Mouse (Mus musculus): Measurements from ENCODE around the gene Krtap4-16. TPM values are rescaled to one million over a fixed set of nuclear protein-coding genes. Genes with fewer than 3 reads are reported as not detected.
"Not testable (repeated sequence)": the region's sequence is repeated elsewhere in the genome, so short reads cannot be mapped to it uniquely, and the experiment has no call there.

Krtap4-16 gene
- not detected in 2 replicates for polyA plus RNA-seq (2015; fragmentation: Nextera tagmentation; extraction: Ambion mirVana)

DNA sequence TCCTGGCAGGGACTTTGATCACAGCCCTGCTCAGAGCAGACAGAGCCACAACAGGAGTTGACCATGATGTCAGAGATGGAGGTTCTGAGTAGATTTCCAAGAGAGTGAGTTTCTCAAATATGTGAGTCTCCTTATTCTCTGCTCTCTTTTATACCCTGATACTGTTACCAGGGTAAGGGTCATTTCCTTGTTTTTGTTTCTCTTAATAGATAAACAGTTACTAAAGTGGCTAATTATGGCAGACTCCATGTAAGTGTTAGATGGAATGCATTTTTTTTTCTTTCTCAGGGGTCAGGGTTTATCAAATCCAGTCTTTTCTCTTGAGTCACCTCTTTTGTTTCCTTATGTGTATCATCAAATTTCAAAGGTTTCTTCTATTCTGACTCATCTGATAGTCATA is at the start of gene Krtap4-16:
Gene Krtap4-16, minus strand, starts transcription at position 101 of the 400 bp plus-strand sequence.
- Histone ChIP-seq H3K27me3 (no peaks in the 10 kb centered on the region), H3K9ac (replicated peaks) (no peak within 1 kb of the TSS), H3K27ac (replicated peaks) (no peak within 1 kb of the TSS), H3K4me1 (no peaks in the 10 kb centered on the region), H3K4me2 (replicated peaks) (no peak within 1 kb of the TSS), H3K36me3 (no peaks in the 10 kb centered on the region), H3K4me3 (no peak within 1 kb of the TSS), H3K9me3 (no peaks in the 10 kb centered on the region)
- ATAC-seq (replicated peaks), result no peak

DNA sequence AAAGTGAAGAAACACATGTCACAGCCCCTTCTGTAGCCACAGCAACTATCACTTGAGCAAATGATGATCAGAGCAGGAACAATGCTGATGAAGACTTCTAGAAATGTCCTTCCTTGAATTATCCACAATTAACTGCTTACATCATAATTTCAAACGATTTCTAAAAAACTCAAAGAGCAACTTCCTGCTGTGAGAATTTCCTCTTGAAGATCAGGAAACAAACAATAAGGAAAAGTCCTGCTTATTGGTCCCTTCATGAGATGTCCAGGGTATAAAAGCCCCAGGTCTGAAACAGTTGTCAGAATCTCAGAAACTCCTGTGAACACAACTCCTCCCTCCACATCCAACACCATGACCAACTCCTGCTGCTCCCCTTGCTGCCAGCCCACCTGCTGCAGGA is 27.5 kb upstream of the Krtap4-16 start, which contains the start of gene Gm11567:
Gene Gm11567, plus strand, starts transcription at position 301 of the 400 bp plus-strand sequence.
- H3K27ac ChIP-seq (replicated peaks); ATAC-seq (replicated peaks); H3K4me2 ChIP-seq (replicated peaks); H3K9ac ChIP-seq (replicated peaks); H3K4me1 ChIP-seq; H3K36me3 ChIP-seq; H3K4me3 ChIP-seq; H3K27me3 ChIP-seq; H3K9me3 ChIP-seq: not testable (repeated sequence)
- 57% methylated on average over 1 of the region's 1 CpGs for WGBS

DNA sequence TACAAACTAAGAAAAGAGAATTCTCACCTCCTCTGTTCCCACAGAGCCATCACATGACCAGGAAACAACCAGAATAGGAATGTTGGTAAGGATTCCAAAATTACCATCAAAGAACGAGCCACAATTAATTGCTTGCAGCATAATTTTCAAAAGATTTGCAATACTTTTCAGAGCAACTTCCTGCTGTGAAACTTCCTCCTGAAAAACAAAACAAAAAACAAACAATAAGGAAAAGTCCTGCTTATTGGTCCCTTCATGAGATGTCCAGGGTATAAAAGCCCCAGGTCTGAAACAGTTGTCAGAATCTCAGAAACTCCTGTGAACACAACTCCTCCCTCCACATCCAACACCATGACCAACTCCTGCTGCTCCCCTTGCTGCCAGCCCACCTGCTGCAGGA is 21.7 kb upstream of the Krtap4-16 start, which contains the start of gene Krtap9-1:
Gene Krtap9-1, plus strand, starts transcription at position 301 of the 400 bp plus-strand sequence.
- not testable (repeated sequence) for ATAC-seq (replicated peaks); H3K27me3 ChIP-seq

DNA sequence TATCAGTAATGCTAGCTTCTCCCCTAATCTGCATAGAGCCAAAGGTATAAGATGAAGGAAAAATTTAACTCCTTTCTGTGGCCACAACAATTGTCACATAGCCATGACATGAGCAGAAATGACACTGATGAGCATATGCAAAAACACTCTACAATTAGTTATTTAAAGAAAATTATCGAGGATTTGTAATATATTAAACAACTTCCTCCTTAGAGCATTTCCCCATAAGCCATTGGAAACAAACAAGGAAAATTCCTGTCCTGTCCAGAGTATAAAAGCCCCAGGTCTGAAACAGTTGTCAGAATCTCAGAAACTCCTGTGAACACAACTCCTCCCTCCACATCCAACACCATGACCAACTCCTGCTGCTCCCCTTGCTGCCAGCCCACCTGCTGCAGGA is 12.8 kb upstream of the Krtap4-16 start, which contains the start of gene Gm11559:
Gene Gm11559, plus strand, starts transcription at position 301 of the 400 bp plus-strand sequence.
- H3K9ac ChIP-seq (replicated peaks); ATAC-seq (replicated peaks); H3K4me2 ChIP-seq (replicated peaks); H3K4me1 ChIP-seq; H3K4me3 ChIP-seq; H3K36me3 ChIP-seq; H3K27me3 ChIP-seq; H3K9me3 ChIP-seq; H3K27ac ChIP-seq (replicated peaks): not testable (repeated sequence)
- 76% methylated on average over 1 of the region's 1 CpGs for WGBS

More for the DNA sequence above, 21.7 kb upstream of the Krtap4-16 start, which contains the start of gene Krtap9-1:
- not testable (repeated sequence) for H3K4me1 ChIP-seq; H3K36me3 ChIP-seq; H3K9ac ChIP-seq (replicated peaks); H3K9me3 ChIP-seq; H3K4me2 ChIP-seq (replicated peaks); H3K27ac ChIP-seq (replicated peaks); H3K4me3 ChIP-seq
- 76% methylated on average over 1 of the region's 1 CpGs for WGBS

DNA sequence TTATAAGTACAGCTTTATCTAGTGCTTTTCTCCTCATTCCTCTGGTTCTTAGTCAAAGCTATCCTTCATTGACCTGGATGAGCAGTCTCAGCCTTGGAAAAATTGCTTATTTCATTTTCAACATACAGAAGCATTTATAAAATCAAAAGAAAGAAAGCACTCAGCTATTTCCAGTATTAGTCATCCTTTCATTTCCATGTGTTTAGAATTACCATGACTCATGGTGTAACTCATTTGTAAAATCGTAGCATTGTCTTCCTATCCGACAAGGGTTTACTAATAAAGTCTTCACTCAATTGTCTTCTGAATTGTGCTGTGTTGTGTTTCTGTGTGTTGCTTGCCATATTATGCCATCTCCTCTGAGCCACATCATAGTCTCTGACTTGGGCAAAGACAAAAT is 7.4 kb upstream of the Krtap4-16 start:
- H3K27me3 ChIP-seq, result no peaks in the 10 kb centered on the region
- ATAC-seq (replicated peaks), result no peak
- no peaks in the 10 kb centered on the region for H3K9me3 ChIP-seq
- no peak overlapping the region for H3K4me3 ChIP-seq
- no peak overlapping the region for H3K9ac ChIP-seq (replicated peaks)
- H3K36me3 ChIP-seq, result no peaks in the 10 kb centered on the region
- H3K27ac ChIP-seq (replicated peaks), result no peak overlapping the region
- no peaks in the 10 kb centered on the region for H3K4me1 ChIP-seq
- no peak overlapping the region for H3K4me2 ChIP-seq (replicated peaks)
- WGBS, result 74% methylated on average over 2 of the region's 2 CpGs

DNA sequence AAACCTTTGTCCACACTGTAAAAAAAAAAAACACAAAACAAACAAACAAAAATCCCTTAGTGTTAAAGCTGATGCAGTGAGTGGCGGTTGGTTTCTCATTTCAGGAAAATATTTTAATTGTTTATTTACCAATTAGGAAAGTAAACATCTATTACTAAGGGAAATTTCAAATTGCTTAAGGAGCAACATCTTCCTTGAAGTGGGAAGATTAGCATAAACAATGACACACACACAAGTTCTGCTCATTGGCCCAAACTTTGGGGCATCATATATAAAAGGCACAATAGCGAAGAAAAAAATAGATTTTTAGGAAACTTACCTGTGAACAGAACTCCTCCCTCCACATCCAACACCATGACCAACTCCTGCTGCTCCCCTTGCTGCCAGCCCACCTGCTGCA is 6.2 kb upstream of the Krtap4-16 start, which contains the start of gene Gm11568:
Gene Gm11568, plus strand, starts transcription at position 301 of the 400 bp plus-strand sequence.
- Histone ChIP-seq H3K4me2 (replicated peaks) (no peak within 1 kb of the TSS), H3K27me3 (no peaks in the 10 kb centered on the region), H3K4me3 (no peak within 1 kb of the TSS), H3K9ac (replicated peaks) (no peak within 1 kb of the TSS), H3K4me1 (no peaks in the 10 kb centered on the region), H3K27ac (replicated peaks) (no peak within 1 kb of the TSS), H3K36me3 (no peaks in the 10 kb centered on the region), H3K9me3 (no peaks in the 10 kb centered on the region)
- no peak for ATAC-seq (replicated peaks)
- 83% methylated on average over 2 of the region's 2 CpGs for WGBS

DNA sequence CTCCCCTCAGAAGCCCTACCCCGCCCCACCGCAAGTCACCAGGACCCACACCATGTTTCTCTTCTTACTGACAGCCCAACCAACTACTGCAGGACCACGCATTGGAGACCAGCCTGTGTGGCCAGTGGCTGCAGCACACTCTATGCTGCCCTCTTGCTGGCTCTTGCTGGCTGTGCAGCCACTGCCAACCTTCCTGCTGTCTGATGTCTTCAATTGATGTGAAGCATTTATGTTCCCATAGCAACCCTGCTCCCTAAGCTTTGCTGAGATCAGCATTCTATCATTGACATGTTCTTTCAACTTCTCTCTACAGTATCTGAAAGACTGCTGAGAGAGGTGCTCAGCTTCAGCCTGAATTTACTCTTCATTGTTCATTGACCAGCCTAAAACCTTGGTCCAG is 2.7 kb upstream of the Krtap4-16 start:
- Histone ChIP-seq H3K4me3 (no peak overlapping the region), H3K36me3 (no peaks in the 10 kb centered on the region), H3K27me3 (no peaks in the 10 kb centered on the region), H3K4me2 (replicated peaks) (no peak overlapping the region), H3K9me3 (no peaks in the 10 kb centered on the region), H3K27ac (replicated peaks) (no peak overlapping the region), H3K4me1 (no peaks in the 10 kb centered on the region), H3K9ac (replicated peaks) (no peak overlapping the region)
- ATAC-seq (replicated peaks), result 0 out of 2 replicates have a peak, but pooled peaks have one; percentile 32
- WGBS, result 63% methylated on average over 3 of the region's 3 CpGs

DNA sequence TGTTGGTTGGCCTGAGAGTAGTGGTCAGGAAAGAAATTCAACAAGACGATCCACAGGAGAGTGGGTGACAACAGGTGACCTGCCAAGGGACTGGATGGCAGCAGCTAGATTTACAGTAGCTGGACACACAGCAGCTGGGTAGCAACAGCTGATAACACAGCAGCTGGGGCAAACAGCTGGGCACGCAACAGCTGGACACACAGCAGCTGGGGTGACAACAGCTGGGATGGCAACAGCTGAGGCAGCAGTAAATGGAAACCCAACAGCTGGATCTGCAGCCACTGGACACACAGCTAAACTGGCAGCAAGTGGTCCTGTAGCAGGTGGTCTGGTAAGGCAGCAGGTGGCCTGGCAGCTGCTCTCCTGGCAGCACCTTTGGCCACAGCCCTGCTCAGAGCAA is 4.7 kb downstream of the Krtap4-16 start:
- no peak for ATAC-seq (replicated peaks)
- Histone ChIP-seq H3K27ac (replicated peaks) (no peak overlapping the region), H3K9me3 (no peaks in the 10 kb centered on the region), H3K4me1 (0 out of 2 replicates have a peak, but pooled peaks cover 3% of the 10 kb centered on the region), H3K4me2 (replicated peaks) (no peak overlapping the region), H3K9ac (replicated peaks) (no peak overlapping the region), H3K27me3 (no peaks in the 10 kb centered on the region), H3K36me3 (no peaks in the 10 kb centered on the region), H3K4me3 (no peak overlapping the region)
- WGBS, result 84% methylated on average over 2 of the region's 2 CpGs

DNA sequence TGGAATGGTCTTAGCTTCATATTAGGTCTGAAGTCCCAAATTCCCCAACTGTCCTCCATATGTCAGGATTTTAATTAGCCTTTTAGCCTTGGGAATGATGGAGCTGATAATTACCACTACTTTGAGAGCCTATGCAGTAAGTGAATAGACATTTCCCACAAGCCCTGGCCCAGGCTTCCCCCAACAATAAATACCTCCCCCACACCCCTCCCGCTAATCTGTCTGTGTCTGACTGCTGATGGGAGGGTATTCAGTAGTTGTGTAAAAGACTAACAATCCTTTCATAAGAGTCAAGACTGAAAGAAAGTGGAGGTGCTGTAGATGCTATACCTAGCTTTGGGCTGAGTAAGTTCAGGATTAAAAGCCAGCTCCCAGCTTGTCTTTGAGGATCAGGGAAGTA is 9.2 kb downstream of the Krtap4-16 start:
- no peak for ATAC-seq (replicated peaks)
- 0 out of 2 replicates have a peak, but pooled peaks cover 3% of the 10 kb centered on the region for H3K4me1 ChIP-seq
- no peak overlapping the region for H3K4me3 ChIP-seq
- H3K9ac ChIP-seq (replicated peaks), result no peak overlapping the region
- no peaks in the 10 kb centered on the region for H3K9me3 ChIP-seq
- no peaks in the 10 kb centered on the region for H3K36me3 ChIP-seq
- H3K27ac ChIP-seq (replicated peaks), result no peak overlapping the region
- WGBS, result 26% methylated on average over 1 of the region's 1 CpGs
- H3K4me2 ChIP-seq (replicated peaks), result no peak overlapping the region
- H3K27me3 ChIP-seq, result no peaks in the 10 kb centered on the region

DNA sequence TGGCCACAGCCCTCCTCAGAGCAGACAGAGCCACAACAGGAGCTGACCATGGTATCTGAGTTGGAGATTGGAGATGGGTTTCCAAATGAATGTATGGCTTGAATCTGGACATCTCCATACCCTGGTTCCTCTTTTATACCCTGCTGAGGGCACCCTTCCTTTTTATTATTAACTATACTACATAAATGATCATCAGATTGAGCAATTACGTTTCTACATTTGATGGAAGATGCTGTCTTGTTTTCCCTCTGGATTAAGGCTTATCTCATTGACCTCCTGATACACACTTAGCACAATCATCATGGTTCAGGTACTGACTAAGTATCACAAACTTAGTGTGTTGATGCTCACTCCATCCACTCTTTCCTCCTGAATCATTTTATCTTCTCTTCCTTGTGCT is 13.4 kb downstream of the Krtap4-16 start, which contains the start of gene 2300003K06Rik:
Gene 2300003K06Rik, minus strand, starts transcription at position 101 of the 400 bp plus-strand sequence.
- Histone ChIP-seq H3K4me1 (0 out of 2 replicates have a peak, but pooled peaks cover 3% of the 10 kb centered on the region), H3K36me3 (no peaks in the 10 kb centered on the region), H3K27ac (replicated peaks) (no peak within 1 kb of the TSS), H3K27me3 (no peaks in the 10 kb centered on the region), H3K4me2 (replicated peaks) (no peak within 1 kb of the TSS), H3K9me3 (no peaks in the 10 kb centered on the region), H3K9ac (replicated peaks) (no peak within 1 kb of the TSS), H3K4me3 (no peak within 1 kb of the TSS)
- WGBS, result 74% methylated on average over 1 of the region's 1 CpGs
- ATAC-seq (replicated peaks), result no peak

DNA sequence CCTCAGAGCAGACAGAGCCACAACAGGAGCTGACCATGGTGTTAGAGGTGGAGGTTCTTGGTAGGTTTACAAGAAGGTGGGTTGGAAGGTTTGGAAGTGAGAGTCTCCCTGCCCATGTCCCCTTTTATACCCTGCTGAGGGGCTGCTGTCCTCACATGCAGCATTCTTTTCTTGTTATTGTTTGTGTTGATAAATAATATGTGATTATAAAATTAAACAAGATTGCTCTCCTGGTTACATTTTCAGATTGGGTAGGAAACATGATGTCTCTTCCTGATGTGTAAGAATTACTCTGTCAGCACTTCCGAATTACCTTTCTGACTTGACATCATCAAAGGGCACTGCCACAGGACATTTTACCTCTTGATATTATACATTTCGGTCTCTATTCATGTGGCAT is 35.8 kb downstream of the Krtap4-16 start, which contains the start of gene Gm11564:
Gene Gm11564, minus strand, starts transcription at position 101 of the 400 bp plus-strand sequence.
- H3K4me2 ChIP-seq (replicated peaks); H3K27ac ChIP-seq (replicated peaks); H3K9ac ChIP-seq (replicated peaks); H3K27me3 ChIP-seq; H3K36me3 ChIP-seq; ATAC-seq (replicated peaks); H3K9me3 ChIP-seq; H3K4me1 ChIP-seq; H3K4me3 ChIP-seq: not testable (repeated sequence)
- 86% methylated on average over 2 of the region's 2 CpGs for WGBS

DNA sequence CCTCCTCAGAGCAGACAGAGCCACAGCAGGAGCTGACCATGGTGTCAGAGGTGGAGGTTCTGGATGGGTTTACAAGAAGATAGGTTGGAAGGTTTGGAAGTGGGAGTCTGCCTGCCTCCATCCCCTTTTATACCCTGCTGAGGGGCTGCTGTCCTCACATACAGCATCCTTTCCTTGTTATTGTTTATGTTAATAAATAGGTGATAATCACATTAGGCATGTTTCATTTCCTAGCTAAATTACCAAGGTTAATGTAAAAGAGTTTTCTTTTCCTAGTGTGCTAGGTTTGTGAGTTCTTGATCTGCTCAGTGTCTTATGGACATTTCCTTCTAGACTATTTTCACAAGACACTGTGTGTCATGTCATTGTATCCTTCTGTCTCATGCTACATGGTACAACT is 41.6 kb downstream of the Krtap4-16 start, which contains the start of gene Krtap4-13:
Gene Krtap4-13, minus strand, starts transcription at position 101 of the 400 bp plus-strand sequence.
- not testable (repeated sequence) for H3K36me3 ChIP-seq; H3K4me2 ChIP-seq (replicated peaks); H3K27me3 ChIP-seq; H3K9me3 ChIP-seq; H3K4me3 ChIP-seq; H3K9ac ChIP-seq (replicated peaks); H3K4me1 ChIP-seq; ATAC-seq (replicated peaks); H3K27ac ChIP-seq (replicated peaks)

DNA sequence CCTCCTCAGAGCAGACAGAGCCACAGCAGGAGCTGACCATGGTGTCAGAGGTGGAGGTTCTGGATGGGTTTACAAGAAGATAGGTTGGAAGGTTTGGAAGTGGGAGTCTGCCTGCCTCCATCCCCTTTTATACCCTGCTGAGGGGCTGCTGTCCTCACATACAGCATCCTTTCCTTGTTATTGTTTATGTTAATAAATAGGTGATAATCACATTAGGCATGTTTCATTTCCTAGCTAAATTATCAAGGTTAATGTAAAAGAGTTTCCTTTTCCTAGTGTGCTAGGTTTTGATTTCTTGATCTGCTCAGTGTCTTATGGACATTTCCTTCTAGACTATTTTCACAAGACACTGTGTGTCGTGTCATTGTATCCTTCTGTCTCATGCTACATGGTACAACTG is 47.1 kb downstream of the Krtap4-16 start, which contains the start of gene Gm11554:
Gene Gm11554, minus strand, starts transcription at position 101 of the 400 bp plus-strand sequence.
- H3K4me1 ChIP-seq; H3K4me2 ChIP-seq (replicated peaks); H3K27ac ChIP-seq (replicated peaks); H3K9me3 ChIP-seq; H3K9ac ChIP-seq (replicated peaks); ATAC-seq (replicated peaks); H3K27me3 ChIP-seq; H3K4me3 ChIP-seq; H3K36me3 ChIP-seq: not testable (repeated sequence)
- WGBS, result no CpG with 5 or more reads among the region's 1 CpGs

Measured in forebrain, embryonic 15.5 days (tissue).